Mouse (Mus musculus) heart, embryonic 13.5 days (tissue): ENCODE data around the gene Fhad1. TPM values are rescaled to one million over a fixed set of nuclear protein-coding genes. Genes with fewer than 3 reads are reported as not detected.
"Not testable (repeated sequence)": the region's sequence is repeated elsewhere in the genome, so short reads cannot be mapped to it uniquely, and the experiment has no call there.

Experiments used
- ATAC-seq: fragments of 200-750 bp; cut with Nextera tagmentation; 2 replicates; pipeline ENCODE4 v1.8.0; 2017; ENCODE audit warnings: moderate TSS enrichment; ENCODE audit not compliant: insufficient number of reproducible peaks, low FRiP score, low TSS enrichment; ENCODE audit errors: extremely low read depth
- H3K27ac ChIP-seq: fragments of 300-500 bp; sonication (generic); replicated peaks from 2 replicates; pipeline ENCODE4 v1.5.1; 2015; ENCODE audit warnings: moderate library complexity, mild to moderate bottlenecking, inconsistent platforms
- H3K27me3 ChIP-seq: fragments of 300-500 bp; sonication (generic); replicated peaks from 2 replicates; pipeline ENCODE4 v1.6.1; 2015; ENCODE audit warnings: mild to moderate bottlenecking, inconsistent platforms
- H3K36me3 ChIP-seq: fragments of 300-500 bp; sonication (generic); 2 replicates; pipeline ENCODE4 v1.6.1; 2015; ENCODE audit warnings: mild to moderate bottlenecking, inconsistent platforms
- H3K4me1 ChIP-seq: fragments of 300-500 bp; sonication (generic); 2 replicates; pipeline ENCODE4 v1.6.1; 2015; ENCODE audit warnings: inconsistent platforms
- H3K4me2 ChIP-seq: fragments of 300-500 bp; sonication (generic); 2 replicates; pipeline ENCODE4 v1.6.1; 2015; ENCODE audit warnings: inconsistent platforms, mild to moderate bottlenecking, moderate library complexity
- H3K4me3 ChIP-seq: fragments of 300-500 bp; sonication (generic); 2 replicates; pipeline ENCODE4 v1.5.1; 2015; ENCODE audit warnings: moderate library complexity, mild to moderate bottlenecking, inconsistent platforms
- H3K9ac ChIP-seq: fragments of 300-500 bp; sonication (generic); 2 replicates; pipeline ENCODE4 v1.6.1; 2015; ENCODE audit warnings: inconsistent platforms, mild to moderate bottlenecking, moderate library complexity
- H3K9me3 ChIP-seq: fragments of 300-500 bp; sonication (generic); 2 replicates; pipeline ENCODE4 v1.6.1; 2016; ENCODE audit warnings: inconsistent platforms
- WGBS: fragments of 180-500 bp; shearing (Covaris S2); methylation state at CpG from one replicate; pipeline ENCODE4 v1.1.7; 2015; ENCODE audit warnings: mixed read lengths; 5-methylcytosine and 5-hydroxymethylcytosine counted together
- polyA plus RNA-seq: library from polyadenylated mRNA; unstranded; fragments of >200 nt; fragmentation: Nextera tagmentation; extraction: Ambion mirVana; gene quantifications from 2 replicates; pipeline ENCODE4 v1.2.1, GENCODE M21; 2015

Gene Fhad1
- polyA plus RNA-seq, 1 experiment from 2014 or later = 3.6 TPM

DNA sequence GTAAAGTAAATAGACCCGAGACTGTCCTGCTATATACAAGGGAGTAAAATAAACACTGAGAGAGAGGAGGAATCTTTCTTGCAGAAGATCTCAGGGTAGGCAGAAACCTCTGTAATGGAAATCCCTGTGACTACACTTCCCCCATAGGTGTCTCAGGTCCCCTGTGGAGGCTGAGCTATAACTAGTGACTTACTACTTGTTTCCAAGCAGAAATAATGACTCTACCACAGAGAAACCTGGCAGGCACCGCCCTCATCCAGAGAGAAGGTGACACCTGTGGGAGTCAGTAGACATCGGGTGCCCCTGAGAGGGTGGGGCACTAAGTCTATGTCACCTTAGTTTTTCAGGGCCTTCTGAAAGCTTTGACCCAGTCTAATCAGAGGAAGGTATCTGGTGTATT is 18.0 kb downstream of the Fhad1 start:
- Histone ChIP-seq H3K36me3 (no peaks in the 10 kb centered on the region), H3K27ac (no peak overlapping the region), H3K4me3 (no peak overlapping the region), H3K4me1 (peaks cover 6% of the 10 kb centered on the region; the same call in 1 of the 2 replicates), H3K27me3 (no peaks in the 10 kb centered on the region), H3K9me3 (no peaks in the 10 kb centered on the region), H3K9ac (no peak overlapping the region), H3K4me2 (no peak overlapping the region)
- ATAC-seq = no peak
- 63% methylated on average over 3 of the region's 3 CpGs for WGBS

DNA sequence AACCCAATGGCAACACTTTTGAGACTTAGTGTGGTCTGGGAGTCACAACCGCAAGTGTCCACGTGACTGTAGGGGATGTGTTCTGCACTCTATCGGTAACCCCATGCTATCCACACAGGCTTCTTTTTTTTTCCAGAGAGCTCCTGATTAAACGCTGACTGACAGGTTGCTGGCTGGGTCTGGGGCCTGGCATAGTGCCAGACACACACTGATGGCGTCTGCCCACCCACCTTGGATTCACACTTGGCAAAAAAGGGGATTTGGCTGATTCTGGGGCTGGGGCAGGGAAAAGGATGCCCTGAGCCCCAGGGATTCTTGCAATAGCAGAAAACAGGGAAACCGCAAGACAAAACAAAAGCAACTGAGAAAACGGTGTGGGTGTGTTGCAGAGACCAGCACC is 18.8 kb downstream of the Fhad1 start:
- Histone ChIP-seq H3K4me3 (no peak overlapping the region), H3K4me1 (peaks cover 6% of the 10 kb centered on the region; the same call in 1 of the 2 replicates), H3K4me2 (no peak overlapping the region), H3K9me3 (no peaks in the 10 kb centered on the region), H3K27ac (no peak overlapping the region), H3K27me3 (no peaks in the 10 kb centered on the region), H3K36me3 (no peaks in the 10 kb centered on the region), H3K9ac (no peak overlapping the region)
- ATAC-seq = no peak
- 44% methylated on average over 7 of the region's 7 CpGs for WGBS

DNA sequence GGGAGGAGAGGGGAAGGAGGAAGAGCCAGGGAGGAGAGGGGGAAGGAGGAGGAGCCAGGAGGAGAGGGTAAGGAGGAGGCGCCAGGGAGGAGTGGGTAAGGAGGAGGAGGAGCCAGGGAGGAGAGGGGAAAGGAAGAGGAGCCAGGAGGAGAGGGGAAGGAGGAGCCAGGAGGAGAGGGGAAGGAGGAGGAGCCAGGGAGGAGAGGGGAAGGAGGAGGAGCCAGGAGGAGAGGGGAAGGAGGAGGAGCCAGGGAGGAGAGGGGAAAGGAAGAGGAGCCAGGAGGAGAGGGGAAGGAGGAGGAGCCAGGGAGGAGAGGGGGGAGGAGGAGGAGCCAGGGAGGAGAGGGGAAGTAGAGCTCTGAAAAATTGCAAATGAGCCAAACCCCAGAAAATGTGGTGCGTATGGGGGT is 20.8 kb downstream of the Fhad1 start:
- 42% methylated on average over 2 of the region's 2 CpGs for WGBS
- H3K27ac ChIP-seq, H3K4me1 ChIP-seq, H3K36me3 ChIP-seq, ATAC-seq, H3K4me3 ChIP-seq, H3K4me2 ChIP-seq, H3K9ac ChIP-seq, H3K27me3 ChIP-seq, H3K9me3 ChIP-seq: not testable (repeated sequence)

- H3K4me2 ChIP-seq = no peak overlapping the region
- 70% methylated on average over 5 of the region's 5 CpGs for WGBS
Measured at GRCm38 (mm10) chr4:141993347-141994061, 21.4 kb downstream of the Fhad1 start.

GRCm38 (mm10) chr4:141992530-141993204 is 22.2 kb downstream of the Fhad1 start:
- Histone ChIP-seq H3K4me2 (no peak overlapping the region), H3K4me3 (no peak overlapping the region), H3K27ac (no peak overlapping the region), H3K4me1 (peaks cover 6% of the 10 kb centered on the region; the same call in 1 of the 2 replicates), H3K27me3 (no peaks in the 10 kb centered on the region), H3K36me3 (no peaks in the 10 kb centered on the region), H3K9me3 (no peaks in the 10 kb centered on the region), H3K9ac (no peak overlapping the region)
- no peak for ATAC-seq
- 78% methylated on average over 14 of the region's 14 CpGs for WGBS

More at GRCm38 (mm10) chr4:141993347-141994061, 21.4 kb downstream of the Fhad1 start:
- H3K9ac ChIP-seq = no peak overlapping the region
- H3K4me1 ChIP-seq = peaks cover 6% of the 10 kb centered on the region; the same call in 1 of the 2 replicates
- H3K4me3 ChIP-seq = no peak overlapping the region
- H3K36me3 ChIP-seq = no peaks in the 10 kb centered on the region
- H3K27ac ChIP-seq = no peak overlapping the region
- no peaks in the 10 kb centered on the region for H3K9me3 ChIP-seq
- H3K27me3 ChIP-seq = no peaks in the 10 kb centered on the region
- no peak for ATAC-seq

DNA sequence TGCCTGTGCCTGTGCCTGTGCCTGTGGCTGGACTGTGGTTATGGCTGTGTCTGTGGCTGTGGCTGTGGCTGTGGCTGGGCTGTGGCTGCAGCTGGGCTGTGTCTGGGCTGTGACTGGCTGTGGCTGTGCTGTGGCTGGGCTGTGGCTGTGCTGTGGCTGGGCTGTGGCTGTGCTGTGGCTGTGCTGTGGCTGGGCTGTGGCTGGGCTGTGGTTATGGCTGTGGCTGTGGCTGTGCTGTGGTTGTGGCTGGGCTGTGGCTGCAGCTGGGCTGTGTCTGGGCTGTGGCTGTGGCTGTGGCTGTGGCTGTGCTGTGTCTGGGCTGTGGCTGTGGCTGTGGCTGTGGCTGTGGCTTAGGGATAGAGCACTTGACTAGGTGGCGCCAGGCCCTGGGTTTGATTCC is 26.7 kb downstream of the Fhad1 start:
- Histone ChIP-seq H3K4me2 (no peak overlapping the region), H3K9me3 (no peaks in the 10 kb centered on the region), H3K9ac (no peak overlapping the region), H3K27me3 (no peaks in the 10 kb centered on the region), H3K4me1 (no peaks in the 10 kb centered on the region), H3K36me3 (no peaks in the 10 kb centered on the region), H3K27ac (no peak overlapping the region), H3K4me3 (no peak overlapping the region)
- 81% methylated on average over 1 of the region's 1 CpGs for WGBS
- ATAC-seq = no peak

GRCm38 (mm10) chr4:141983689-141984088 is 31.2 kb downstream of the Fhad1 start:
- H3K27me3 ChIP-seq = no peaks in the 10 kb centered on the region
- no peak overlapping the region for H3K4me2 ChIP-seq
- H3K4me1 ChIP-seq = no peaks in the 10 kb centered on the region
- H3K9me3 ChIP-seq = peaks cover 3% of the 10 kb centered on the region; the same call in 1 of the 2 replicates
- no peak overlapping the region for H3K27ac ChIP-seq
- ATAC-seq = no peak
- no peaks in the 10 kb centered on the region for H3K36me3 ChIP-seq
- no peak overlapping the region for H3K9ac ChIP-seq
- no peak overlapping the region for H3K4me3 ChIP-seq
- 65% methylated on average over 3 of the region's 3 CpGs for WGBS

- no peak overlapping the region for H3K9ac ChIP-seq
- no peak overlapping the region for H3K4me2 ChIP-seq
- peaks cover 3% of the 10 kb centered on the region; the same call in 1 of the 2 replicates for H3K9me3 ChIP-seq
- 66% methylated on average over 3 of the region's 3 CpGs for WGBS
- H3K4me1 ChIP-seq = no peaks in the 10 kb centered on the region
- no peaks in the 10 kb centered on the region for H3K27me3 ChIP-seq
- H3K27ac ChIP-seq = no peak overlapping the region
- H3K36me3 ChIP-seq = no peaks in the 10 kb centered on the region
- H3K4me3 ChIP-seq = no peak overlapping the region
- no peak for ATAC-seq
Measured at GRCm38 (mm10) chr4:141981475-141981874, 33.4 kb downstream of the Fhad1 start.

DNA sequence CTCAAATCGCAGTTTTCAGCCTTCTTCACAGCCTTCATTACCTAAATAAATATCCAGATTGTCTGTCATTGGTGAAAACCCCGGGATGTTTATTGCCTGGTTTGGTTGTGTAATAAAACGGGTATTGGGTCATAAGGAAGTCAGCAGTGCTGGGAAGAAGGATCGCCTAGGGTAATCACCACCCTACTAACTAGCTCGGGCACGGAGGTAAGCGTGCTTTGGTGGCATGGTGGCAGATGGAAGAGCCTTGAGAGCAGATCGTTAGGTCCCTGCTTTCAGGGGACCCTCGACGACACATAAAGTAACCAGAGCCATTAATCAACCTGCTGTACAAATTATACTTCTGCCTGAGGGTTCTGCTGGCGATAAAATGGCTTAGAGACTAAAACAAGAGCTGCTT is 36.3 kb downstream of the Fhad1 start:
- no peaks in the 10 kb centered on the region for H3K4me1 ChIP-seq
- H3K27ac ChIP-seq = no peak overlapping the region
- 0 out of 2 replicates have a peak, but pooled peaks cover 4% of the 10 kb centered on the region for H3K27me3 ChIP-seq
- H3K36me3 ChIP-seq = no peaks in the 10 kb centered on the region
- no peak for ATAC-seq
- no peak overlapping the region for H3K9ac ChIP-seq
- H3K4me3 ChIP-seq = no peak overlapping the region
- 77% methylated on average over 11 of the region's 11 CpGs for WGBS
- peaks cover 3% of the 10 kb centered on the region; the same call in 1 of the 2 replicates for H3K9me3 ChIP-seq
- H3K4me2 ChIP-seq = no peak overlapping the region

DNA sequence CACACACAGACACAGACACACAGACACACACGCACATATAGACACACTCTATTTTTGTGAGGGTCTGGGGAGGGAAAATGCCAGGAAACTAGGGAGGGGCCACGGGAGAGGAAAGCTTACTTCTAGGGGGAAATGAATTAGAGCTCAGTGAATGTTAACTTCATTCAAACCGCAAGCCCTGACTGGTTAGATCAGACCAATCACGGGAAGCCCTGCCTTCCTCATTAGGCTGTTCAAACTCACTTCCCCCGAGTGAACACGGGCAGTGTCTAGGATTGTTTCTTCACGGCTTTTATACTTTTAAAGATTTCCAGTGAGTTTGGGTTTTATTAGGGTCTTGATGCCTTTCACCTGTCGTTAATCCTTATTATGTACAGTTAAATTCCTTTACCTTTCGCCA is 37.5 kb downstream of the Fhad1 start:
- H3K9ac ChIP-seq = no peak overlapping the region
- peaks cover 7% of the 10 kb centered on the region for H3K9me3 ChIP-seq
- H3K4me1 ChIP-seq = no peaks in the 10 kb centered on the region
- H3K27me3 ChIP-seq = 0 out of 2 replicates have a peak, but pooled peaks cover 4% of the 10 kb centered on the region
- 57% methylated on average over 9 of the region's 9 CpGs for WGBS
- H3K27ac ChIP-seq = no peak overlapping the region
- H3K36me3 ChIP-seq = no peaks in the 10 kb centered on the region
- no peak overlapping the region for H3K4me3 ChIP-seq
- no peak for ATAC-seq
- H3K4me2 ChIP-seq = no peak overlapping the region

GRCm38 (mm10) chr4:141976163-141976562 is 38.7 kb downstream of the Fhad1 start:
- Histone ChIP-seq H3K4me1 (no peaks in the 10 kb centered on the region), H3K36me3 (no peaks in the 10 kb centered on the region), H3K4me2 (no peak overlapping the region), H3K9ac (no peak overlapping the region), H3K4me3 (no peak overlapping the region), H3K27ac (no peak overlapping the region), H3K27me3 (0 out of 2 replicates have a peak, but pooled peaks cover 4% of the 10 kb centered on the region), H3K9me3 (peaks cover 17% of the 10 kb centered on the region)
- no peak for ATAC-seq
- 51% methylated on average over 4 of the region's 4 CpGs for WGBS
